Mouse (Mus musculus): ENCODE measurements around the gene Reln. TPM values are rescaled to one million over a fixed set of nuclear protein-coding genes. Genes with fewer than 3 reads are reported as not detected.

Gene Reln
- polyA plus RNA-seq, 1 experiment, result 0.04 TPM

GRCm38 (mm10) chr5:22164060-22164934, 180.2 kb downstream of the Reln start:
- no peaks in the 10 kb centered on the region for H3K79me2 ChIP-seq (ENCODE audit: control insufficient read depth, insufficient read depth)
- H3ac ChIP-seq (ENCODE audit: control insufficient read depth, insufficient read length), result no peak overlapping the region
- H3K4me2 ChIP-seq (ENCODE audit: low read depth), result no peak overlapping the region
- TF ChIP-seq POLR2A (IDR thresholded peaks at IDR 0.05; ENCODE audit: insufficient read length, low read depth), result no peak
- no peak for TF ChIP-seq E2F4 (IDR thresholded peaks at IDR 0.05; ENCODE audit: insufficient read depth)
- H3K36me3 ChIP-seq (ENCODE audit: control insufficient read depth, insufficient read depth), result no peaks in the 10 kb centered on the region
- no peak overlapping the region for H3K4me3 ChIP-seq
- no peaks in the 10 kb centered on the region for H3K27me3 ChIP-seq (ENCODE audit: control insufficient read depth, insufficient read depth, insufficient read length)

GRCm38 (mm10) chr5:22160935-22161334, 183.6 kb downstream of the Reln start:
- TF ChIP-seq MYOG (IDR thresholded peaks at IDR 0.05; ENCODE audit: control insufficient read depth in 1 of 3, insufficient read depth in 1 of 3, insufficient read length in 2 of 3, low read depth in 2 of 3), result no peak
- no peak for TF ChIP-seq POLR2A (IDR thresholded peaks at IDR 0.05; ENCODE audit: insufficient read length, low read depth)
- Histone ChIP-seq H3K4me2 (ENCODE audit: low read depth) (no peak overlapping the region), H3K36me3 (ENCODE audit: control insufficient read depth, insufficient read depth) (no peaks in the 10 kb centered on the region), H3K27me3 (ENCODE audit: control insufficient read depth, insufficient read depth, insufficient read length) (no peaks in the 10 kb centered on the region), H3K79me2 (ENCODE audit: control insufficient read depth, insufficient read depth) (no peaks in the 10 kb centered on the region), H3ac (ENCODE audit: control insufficient read depth, insufficient read length) (no peak overlapping the region), H3K4me3 (no peak overlapping the region)

GRCm38 (mm10) chr5:22158754-22159153, 185.7 kb downstream of the Reln start:
- no peak for TF ChIP-seq TCF12 (IDR thresholded peaks at IDR 0.05; ENCODE audit: insufficient read depth, poor library complexity, severe bottlenecking)
- TF ChIP-seq MAX (IDR thresholded peaks at IDR 0.05; ENCODE audit: low read depth), result no peak
- TF ChIP-seq REST (IDR thresholded peaks at IDR 0.05; ENCODE audit: insufficient read depth, insufficient read length), result no peak
- TF ChIP-seq MYOD1 (IDR thresholded peaks at IDR 0.05; ENCODE audit: control insufficient read depth in 1 of 3, insufficient read length in 2 of 3, low read depth in 2 of 3), result no peak
- TF ChIP-seq USF1 (IDR thresholded peaks at IDR 0.05; ENCODE audit: low read depth), result no peak
- no peak for TF ChIP-seq POLR2A (IDR thresholded peaks at IDR 0.05; ENCODE audit: insufficient read length, low read depth)
- TF ChIP-seq TCF3 (IDR thresholded peaks at IDR 0.05; ENCODE audit: insufficient read length, low read depth), result no peak
- no peak for TF ChIP-seq E2F4 (IDR thresholded peaks at IDR 0.05; ENCODE audit: insufficient read depth)
- no peak overlapping the region for H3K4me2 ChIP-seq (ENCODE audit: low read depth)
- no peak overlapping the region for H3K4me3 ChIP-seq
- H3ac ChIP-seq (ENCODE audit: control insufficient read depth, insufficient read length), result no peak overlapping the region
- H3K79me2 ChIP-seq (ENCODE audit: control insufficient read depth, insufficient read depth), result no peaks in the 10 kb centered on the region
- no peaks in the 10 kb centered on the region for H3K27me3 ChIP-seq (ENCODE audit: control insufficient read depth, insufficient read depth, insufficient read length)
- no peaks in the 10 kb centered on the region for H3K36me3 ChIP-seq (ENCODE audit: control insufficient read depth, insufficient read depth)

GRCm38 (mm10) chr5:22153601-22154000, 190.9 kb downstream of the Reln start:
- Histone ChIP-seq H3K4me3 (no peak overlapping the region), H3ac (ENCODE audit: control insufficient read depth, insufficient read length) (no peak overlapping the region), H3K4me2 (ENCODE audit: low read depth) (no peak overlapping the region), H3K27me3 (ENCODE audit: control insufficient read depth, insufficient read depth, insufficient read length) (no peaks in the 10 kb centered on the region), H3K36me3 (ENCODE audit: control insufficient read depth, insufficient read depth) (no peaks in the 10 kb centered on the region), H3K79me2 (ENCODE audit: control insufficient read depth, insufficient read depth) (no peaks in the 10 kb centered on the region)
- no peak for TF ChIP-seq TCF3 (IDR thresholded peaks at IDR 0.05; ENCODE audit: insufficient read length, low read depth)
- no peak for TF ChIP-seq USF1 (IDR thresholded peaks at IDR 0.05; ENCODE audit: low read depth)
- no peak for TF ChIP-seq TCF12 (IDR thresholded peaks at IDR 0.05; ENCODE audit: insufficient read depth, poor library complexity, severe bottlenecking)

GRCm38 (mm10) chr5:22141821-22142220, 202.7 kb downstream of the Reln start:
- no peak overlapping the region for H3ac ChIP-seq (ENCODE audit: control insufficient read depth, insufficient read length)
- H3K4me3 ChIP-seq, result no peak overlapping the region
- no peak for TF ChIP-seq REST (IDR thresholded peaks at IDR 0.05; ENCODE audit: insufficient read depth, insufficient read length)
- no peak for TF ChIP-seq SRF (IDR thresholded peaks at IDR 0.05; ENCODE audit: control insufficient read depth, insufficient read length, low read depth)
- TF ChIP-seq MAX (IDR thresholded peaks at IDR 0.05; ENCODE audit: low read depth), result no peak
- no peak for TF ChIP-seq POLR2AphosphoS2 (IDR thresholded peaks at IDR 0.05; ENCODE audit: insufficient read length, low read depth)
- TF ChIP-seq TCF12 (IDR thresholded peaks at IDR 0.05; ENCODE audit: insufficient read depth, poor library complexity, severe bottlenecking), result no peak
- no peak for TF ChIP-seq E2F4 (IDR thresholded peaks at IDR 0.05; ENCODE audit: insufficient read depth)
- TF ChIP-seq TCF3 (IDR thresholded peaks at IDR 0.05; ENCODE audit: insufficient read length, low read depth), result no peak
- no peak for TF ChIP-seq MYOD1 (IDR thresholded peaks at IDR 0.05; ENCODE audit: control insufficient read depth in 1 of 3, insufficient read length in 2 of 3, low read depth in 2 of 3)
- no peak for TF ChIP-seq MYOG (IDR thresholded peaks at IDR 0.05; ENCODE audit: control insufficient read depth in 1 of 3, insufficient read depth in 1 of 3, insufficient read length in 2 of 3, low read depth in 2 of 3)
- no peak for TF ChIP-seq POLR2A (IDR thresholded peaks at IDR 0.05; ENCODE audit: insufficient read length, low read depth)
- TF ChIP-seq USF1 (IDR thresholded peaks at IDR 0.05; ENCODE audit: low read depth), result no peak
- no peak for TF ChIP-seq CEBPB (IDR thresholded peaks at IDR 0.05; ENCODE audit: insufficient read depth, poor library complexity, severe bottlenecking)
- no peaks in the 10 kb centered on the region for H3K27me3 ChIP-seq (ENCODE audit: control insufficient read depth, insufficient read depth, insufficient read length)
- no peak overlapping the region for H3K4me2 ChIP-seq (ENCODE audit: low read depth)
- H3K36me3 ChIP-seq (ENCODE audit: control insufficient read depth, insufficient read depth), result no peaks in the 10 kb centered on the region
- H3K79me2 ChIP-seq (ENCODE audit: control insufficient read depth, insufficient read depth), result no peaks in the 10 kb centered on the region
